Mouse (Mus musculus): Measurements from ENCODE around the gene Vmn2r23. TPM values are rescaled to one million over a fixed set of nuclear protein-coding genes. Genes with fewer than 3 reads are reported as not detected.

Gene Vmn2r23
- not detected in 2 replicates for polyA plus RNA-seq (2012; rRNA removed; ENCODE audit: low replicate concordance)

GRCm38 (mm10) chr6:123702370-123702769, at the start of gene Vmn2r23:
TSS of gene Vmn2r23 (plus strand) at chr6:123702670.

GRCm38 (mm10) chr6:123778579-123778978, 76.1 kb downstream of the Vmn2r23 start, which contains the start of gene Vmn2r24:
TSS of gene Vmn2r24 (plus strand) at chr6:123778879.

Other genes with a start within 250 kb of the Vmn2r23 start
- not detected in 2 replicates for gene Vmn2r21, start 169.3 kb upstream of the Vmn2r23 start, polyA plus RNA-seq (2012; rRNA removed; ENCODE audit: low replicate concordance)
- not detected in 2 replicates for gene Vmn2r22, start 51.9 kb upstream of the Vmn2r23 start, polyA plus RNA-seq (2012; rRNA removed; ENCODE audit: low replicate concordance)
- gene Vmn2r24, start 76.2 kb downstream of the Vmn2r23 start, polyA plus RNA-seq (2012; rRNA removed; ENCODE audit: low replicate concordance): not detected in 2 replicates
- not detected in 2 replicates for gene Vmn2r25, start 150.8 kb downstream of the Vmn2r23 start, polyA plus RNA-seq (2012; rRNA removed; ENCODE audit: low replicate concordance)